Mouse (Mus musculus) erythroblast, embryonic 14.5 days (primary cell): ENCODE measurements around the gene C1ql4. TPM values are rescaled to one million over a fixed set of nuclear protein-coding genes. Genes with fewer than 3 reads are reported as not detected.
"Not testable (repeated sequence)": the region's sequence is repeated elsewhere in the genome, so short reads cannot be mapped to it uniquely, and the experiment has no call there.

Experiments used
- H3K27me3 ChIP-seq: 2 replicates; pipeline ENCODE4 v1.6.1; 2012; ENCODE audit warnings: inconsistent platforms; ENCODE audit not compliant: control insufficient read depth
- H3K36me3 ChIP-seq: 2 replicates; pipeline ENCODE4 v1.6.1; 2012; ENCODE audit warnings: mild to moderate bottlenecking, inconsistent platforms; ENCODE audit not compliant: control insufficient read depth
- H3K4me1 ChIP-seq: 2 replicates; pipeline ENCODE4 v1.6.1; 2012; ENCODE audit warnings: inconsistent platforms; ENCODE audit not compliant: control insufficient read depth
- H3K4me3 ChIP-seq: replicated peaks from 2 replicates; pipeline ENCODE3; 2012; ENCODE audit warnings: moderate library complexity, mild to moderate bottlenecking, inconsistent platforms
- H3K9me3 ChIP-seq: 2 replicates; pipeline ENCODE4 v1.6.1; 2012; ENCODE audit warnings: low read length, inconsistent platforms, mixed read lengths; ENCODE audit not compliant: control insufficient read depth
- GATA1 ChIP-seq: IDR thresholded peaks from 2 replicates; pipeline ENCODE4 v1.6.1; 2012; ENCODE audit warnings: low read length, inconsistent platforms, mixed read lengths
- TAL1 ChIP-seq: IDR thresholded peaks from 3 replicates; pipeline ENCODE4 v1.6.1; 2012; ENCODE audit warnings: low read length, inconsistent platforms, mixed read lengths
- polyA plus RNA-seq: library from polyadenylated mRNA; stranded (reverse); fragments of >175 nt; gene quantifications from 2 replicates; pipeline ENCODE4 v1.2.3, GENCODE M21; 2012

The C1ql4 gene
- polyA plus RNA-seq, 1 experiment: not detected

GRCm38 (mm10) chr15:99083258-99083657, 4.4 kb downstream of the C1ql4 start:
- peaks cover 26% of the 10 kb centered on the region for H3K4me1 ChIP-seq
- TF ChIP-seq GATA1 (no peak), TAL1 (no peak)
- peaks cover 50% of the 10 kb centered on the region for H3K27me3 ChIP-seq
- H3K4me3 ChIP-seq: no peak overlapping the region
- peaks cover 56% of the 10 kb centered on the region for H3K36me3 ChIP-seq
- peaks cover 6% of the 10 kb centered on the region; the same call in 1 of the 2 replicates for H3K9me3 ChIP-seq

GRCm38 (mm10) chr15:99082840-99083239, 4.8 kb downstream of the C1ql4 start:
- TF ChIP-seq TAL1 (no peak), GATA1 (no peak)
- H3K27me3 ChIP-seq: peaks cover 45% of the 10 kb centered on the region
- no peak overlapping the region for H3K4me3 ChIP-seq
- H3K36me3 ChIP-seq: peaks cover 60% of the 10 kb centered on the region
- peaks cover 26% of the 10 kb centered on the region for H3K4me1 ChIP-seq
- peaks cover 6% of the 10 kb centered on the region; the same call in 1 of the 2 replicates for H3K9me3 ChIP-seq

DNA sequence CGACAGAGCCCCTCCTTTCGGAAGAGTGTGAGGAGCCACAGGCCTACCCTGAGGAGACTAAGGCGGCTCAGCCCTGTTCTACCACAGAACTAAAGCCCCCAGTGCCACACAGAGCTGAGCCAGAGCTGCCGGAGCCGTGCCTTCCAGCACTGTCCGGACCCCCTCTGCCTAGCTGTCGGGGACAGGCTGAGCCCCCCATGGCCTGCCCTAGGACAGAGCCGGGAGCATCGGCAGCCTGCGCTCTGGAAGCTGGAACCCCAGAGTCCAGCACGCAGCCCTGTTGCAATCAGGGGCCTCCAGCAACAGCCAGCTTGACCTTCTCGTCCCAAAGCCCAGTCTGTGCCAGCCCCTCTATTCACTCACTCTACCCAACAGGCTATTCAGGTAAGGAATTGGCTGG, 5.3 kb downstream of the C1ql4 start:
- H3K4me1 ChIP-seq: peaks cover 25% of the 10 kb centered on the region
- TF ChIP-seq GATA1 (no peak), TAL1 (no peak)
- peaks cover 40% of the 10 kb centered on the region for H3K27me3 ChIP-seq
- peaks cover 65% of the 10 kb centered on the region for H3K36me3 ChIP-seq
- peaks cover 3% of the 10 kb centered on the region; the same call in 1 of the 2 replicates for H3K9me3 ChIP-seq
- H3K4me3 ChIP-seq: no peak overlapping the region

DNA sequence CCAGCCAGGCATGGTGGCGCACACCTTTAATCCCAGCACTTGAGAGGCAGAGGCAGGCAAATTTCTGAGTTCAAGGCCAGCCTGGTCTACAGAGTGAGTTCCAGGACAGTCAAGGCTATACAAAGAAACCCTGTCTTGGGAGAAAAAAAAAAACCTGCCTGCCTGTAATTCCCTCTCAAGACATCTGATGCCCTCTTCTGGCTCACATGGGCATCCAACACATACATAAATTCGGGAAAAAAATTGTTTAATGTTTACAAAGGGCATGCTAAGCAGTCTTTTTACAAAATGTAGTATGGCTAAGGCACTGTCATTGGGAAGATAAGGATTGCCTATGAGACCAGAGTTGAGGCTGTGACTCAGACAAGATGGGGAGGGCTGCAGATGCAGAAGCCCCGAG, 7.8 kb downstream of the C1ql4 start:
- peaks cover 40% of the 10 kb centered on the region for H3K4me1 ChIP-seq
- H3K9me3 ChIP-seq: no peaks in the 10 kb centered on the region
- TF ChIP-seq TAL1: no peak
- TF ChIP-seq GATA1: no peak
- H3K27me3 ChIP-seq: peaks cover 15% of the 10 kb centered on the region
- H3K36me3 ChIP-seq: peaks cover 80% of the 10 kb centered on the region
- H3K4me3 ChIP-seq: no peak overlapping the region

DNA sequence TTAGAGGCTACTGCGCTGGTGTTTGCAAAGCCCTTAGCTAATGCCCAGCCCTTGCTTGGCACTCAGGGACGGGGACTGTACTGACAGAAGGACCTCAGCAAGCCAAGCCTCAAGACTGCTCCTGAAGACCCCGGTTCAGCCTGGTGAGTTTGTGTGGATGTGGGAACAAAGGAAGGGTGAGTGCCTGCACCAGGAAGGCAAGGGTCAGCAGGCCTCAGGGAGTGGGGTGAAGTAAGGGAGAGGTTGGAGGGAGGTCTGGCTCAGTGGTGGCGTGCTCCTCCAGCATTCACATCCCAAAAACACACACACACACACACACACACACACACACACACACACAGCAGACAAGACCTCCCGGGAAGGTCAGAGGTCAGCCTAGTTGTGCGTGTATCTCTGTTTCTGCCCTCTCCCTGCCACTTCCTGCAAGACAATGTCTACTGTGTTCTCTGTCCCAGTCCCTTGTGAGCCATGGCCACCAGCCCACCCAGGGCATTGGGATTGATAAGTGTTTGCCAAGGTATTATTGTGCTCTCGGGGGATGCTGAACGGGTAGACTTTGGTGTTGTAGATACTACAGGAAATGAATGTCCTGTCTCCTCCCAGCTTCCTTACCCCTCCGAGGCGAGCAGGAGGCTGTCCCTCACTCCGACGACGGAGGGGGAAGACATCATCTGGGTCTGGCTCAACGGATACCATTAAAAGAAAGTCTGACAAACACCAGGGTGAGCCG, 9.3 kb downstream of the C1ql4 start:
- Histone ChIP-seq H3K27me3 (0 out of 2 replicates have a peak, but pooled peaks cover under 1% of the 10 kb centered on the region), H3K36me3 (peaks cover 73% of the 10 kb centered on the region), H3K4me1 (peaks cover 43% of the 10 kb centered on the region), H3K4me3 (no peak overlapping the region), H3K9me3 (no peaks in the 10 kb centered on the region)
- no peak for TF ChIP-seq TAL1
- TF ChIP-seq GATA1: no peak

- not testable (repeated sequence) for H3K27me3 ChIP-seq, H3K9me3 ChIP-seq
- Histone ChIP-seq H3K4me1 (peaks cover 39% of the 10 kb centered on the region), H3K36me3 (peaks cover 50% of the 10 kb centered on the region), H3K4me3 (peak overlapping the region; percentile 95)
Observed at GRCm38 (mm10) chr15:99076011-99076410, 11.6 kb downstream of the C1ql4 start.

DNA sequence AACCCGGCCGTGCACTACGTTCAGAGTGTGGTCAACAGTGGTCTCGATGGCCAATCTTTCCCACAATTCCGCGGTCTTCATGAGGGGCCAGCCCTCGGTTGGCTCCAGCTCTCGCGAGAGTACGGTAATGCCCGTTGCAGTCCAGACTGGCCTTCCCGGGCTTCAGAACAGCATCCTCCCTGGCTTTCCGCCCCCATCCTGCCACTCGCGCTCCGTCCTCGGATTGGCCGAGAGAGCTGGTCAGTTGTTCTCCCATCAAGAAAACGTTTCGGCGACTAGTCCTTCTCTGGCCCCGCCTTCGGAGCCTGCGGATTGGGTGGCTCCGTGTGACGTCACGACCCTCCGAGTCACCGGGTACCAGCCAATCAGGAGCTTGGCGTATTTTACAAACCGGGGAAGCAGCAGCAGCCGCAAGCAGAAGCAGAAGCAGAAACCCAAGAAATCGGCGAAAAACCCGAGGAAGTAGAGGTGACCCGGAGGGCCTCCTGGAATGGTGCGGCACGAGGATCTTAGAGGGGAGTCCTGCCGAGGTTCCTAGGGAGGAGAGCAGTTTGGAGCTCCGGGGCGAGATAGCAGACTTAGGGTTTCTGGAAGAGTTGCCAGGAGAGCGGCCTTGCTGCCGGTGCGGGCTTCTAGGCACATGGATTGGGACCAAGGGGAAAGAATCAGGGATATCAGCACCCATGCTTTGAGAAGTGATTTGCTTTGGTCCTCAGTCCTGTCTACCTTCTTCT, 12.8 kb downstream of the C1ql4 start:
- TF ChIP-seq TAL1: no peak
- Histone ChIP-seq H3K27me3 (peaks cover 2% of the 10 kb centered on the region), H3K4me3 (peak overlapping the region; percentile 95), H3K9me3 (no peaks in the 10 kb centered on the region), H3K4me1 (peaks cover 39% of the 10 kb centered on the region), H3K36me3 (peaks cover 37% of the 10 kb centered on the region)

DNA sequence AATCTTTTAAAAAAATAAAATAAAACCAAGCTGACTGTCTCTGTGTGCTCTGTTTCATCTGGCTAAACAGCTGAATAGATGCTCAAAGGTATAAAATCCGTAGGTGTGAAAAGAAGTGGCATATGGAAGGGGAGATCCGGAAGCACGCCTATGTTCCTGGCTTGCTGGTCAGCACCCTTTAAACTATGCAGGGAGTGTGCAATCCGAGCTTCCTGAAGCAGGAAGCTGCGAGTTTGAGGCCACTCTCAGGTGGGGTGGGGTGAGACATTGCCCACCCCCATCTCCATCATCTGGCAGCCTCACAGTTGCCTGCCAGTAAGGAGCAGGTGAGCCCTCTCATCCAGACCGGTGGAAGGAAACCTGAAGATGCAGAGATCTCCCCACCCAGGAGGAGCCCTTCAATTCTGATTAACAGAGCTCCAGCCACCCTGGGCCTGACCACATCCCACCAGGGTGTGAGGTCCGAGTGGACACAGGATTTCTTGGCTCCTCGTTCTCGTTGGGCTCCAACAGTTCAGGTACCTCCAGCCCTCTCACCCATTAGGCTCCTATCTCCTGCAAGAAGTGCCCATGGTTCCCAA, 13.5 kb downstream of the C1ql4 start, which contains the start of gene Troap:
TSS of gene Troap (plus strand) at position 557 of the 581 bp plus-strand sequence.
- Histone ChIP-seq H3K27me3 (peaks cover 9% of the 10 kb centered on the region), H3K9me3 (no peaks in the 10 kb centered on the region)
- TF ChIP-seq GATA1 (no peak), TAL1 (no peak)

GRCm38 (mm10) chr15:99071988-99072387, 15.6 kb downstream of the C1ql4 start:
- Histone ChIP-seq H3K9me3 (no peaks in the 10 kb centered on the region), H3K27me3 (peaks cover 21% of the 10 kb centered on the region), H3K36me3 (peaks cover 11% of the 10 kb centered on the region), H3K4me1 (peaks cover 22% of the 10 kb centered on the region), H3K4me3 (no peak overlapping the region)
- TF ChIP-seq TAL1: no peak
- TF ChIP-seq GATA1: no peak

More for the DNA sequence above, 13.5 kb downstream of the C1ql4 start, which contains the start of gene Troap:
- H3K4me3 ChIP-seq: peak within 1 kb of the TSS; percentile 95
- H3K36me3 ChIP-seq: peaks cover 32% of the 10 kb centered on the region
- H3K4me1 ChIP-seq: peaks cover 39% of the 10 kb centered on the region
